Mouse (Mus musculus) urinary bladder, postnatal 14 days (tissue): ENCODE results near the gene Eif4a3.

Source experiments
- DNase-seq: peaks from one replicate; pipeline ENCODE4 v3.0.0; 2021; ENCODE audit warnings: low spot score

Eif4a3 gene

DNA sequence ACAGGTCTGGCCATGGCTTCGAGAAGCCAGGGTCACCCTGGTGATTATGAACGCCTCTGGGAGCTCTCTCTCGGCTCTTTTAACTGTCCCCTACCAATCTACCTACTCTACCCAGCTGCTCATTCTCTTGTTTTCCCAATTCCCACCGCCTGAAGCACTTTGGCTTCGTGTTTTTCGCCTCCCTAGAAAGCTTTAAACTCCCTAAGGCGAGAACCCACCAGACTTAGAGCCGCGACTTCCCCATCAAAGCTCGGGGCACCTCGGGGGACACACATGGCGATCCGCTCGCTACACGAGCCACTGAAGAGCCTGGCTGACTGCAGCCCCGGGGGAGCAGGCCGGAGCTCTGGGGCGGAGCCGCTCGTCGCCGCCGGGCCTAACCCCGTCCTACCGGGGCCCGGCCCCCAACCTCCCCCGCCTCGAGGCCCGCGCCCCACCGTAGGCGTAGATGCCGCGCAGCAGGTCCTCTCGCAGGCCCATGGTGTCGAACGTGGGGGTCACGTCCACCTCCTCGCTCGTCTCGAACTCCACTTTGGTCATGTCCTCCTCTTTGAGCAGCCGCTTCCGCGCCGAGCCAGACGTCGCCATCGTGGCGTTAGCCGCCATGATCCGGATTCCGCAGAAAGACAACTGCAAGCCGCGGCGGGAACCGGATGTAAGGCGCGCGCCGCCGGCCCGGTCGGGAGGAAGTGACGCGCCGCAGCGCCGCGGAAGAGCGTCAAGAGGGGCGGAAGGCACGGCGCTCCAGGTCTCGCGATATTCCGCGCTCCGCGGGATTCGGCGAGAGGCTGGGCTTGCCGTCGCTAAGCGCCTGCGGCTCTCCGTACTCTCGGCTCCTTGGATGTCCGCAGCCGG lies at the start of gene Eif4a3:
TSS of gene Eif4a3 (minus strand) at position 699 of the 855 bp plus-strand sequence.
- DNase-seq, result peak; percentile 98

DNA sequence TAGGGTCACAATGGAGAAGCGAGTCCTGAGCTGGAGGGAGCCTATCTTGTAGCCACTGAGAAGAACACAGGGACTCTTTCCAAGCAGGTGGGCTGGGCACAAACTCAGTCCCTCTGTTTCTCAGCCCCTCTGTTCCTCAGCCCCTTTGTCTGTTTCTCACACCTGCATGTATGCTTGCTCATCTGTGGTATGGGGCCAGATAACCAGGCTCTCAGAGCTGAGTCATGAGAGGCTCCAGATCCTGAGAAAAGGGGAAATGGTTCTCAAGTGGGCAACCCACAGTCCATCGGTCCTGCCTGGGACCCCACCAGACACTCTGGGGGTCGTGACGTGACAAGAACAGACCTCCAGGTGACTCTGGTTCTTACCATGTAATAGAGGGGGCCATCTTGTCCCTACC lies 47.2 kb upstream of the Eif4a3 start:
- DNase-seq, result no peak

DNA sequence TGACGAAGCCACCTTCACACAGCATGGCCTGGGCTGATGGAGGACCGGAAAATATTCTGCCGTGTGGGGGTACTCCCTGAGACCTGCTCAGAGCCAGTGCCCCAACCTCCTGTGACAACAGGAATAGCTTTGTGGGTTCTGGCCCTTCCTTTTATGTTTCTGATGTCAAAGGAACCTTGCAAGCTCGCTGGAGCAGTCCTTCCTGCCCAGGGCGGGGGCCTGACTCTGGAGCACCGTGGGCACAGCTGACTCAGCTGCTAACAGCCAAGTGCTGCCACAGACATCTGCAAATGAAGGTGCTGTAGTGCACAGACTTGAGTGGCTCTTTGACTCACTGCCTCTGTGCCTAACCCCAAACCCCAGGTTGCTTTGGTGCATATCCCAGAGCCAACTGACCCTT lies 45.0 kb upstream of the Eif4a3 start:
- no peak for DNase-seq

DNA sequence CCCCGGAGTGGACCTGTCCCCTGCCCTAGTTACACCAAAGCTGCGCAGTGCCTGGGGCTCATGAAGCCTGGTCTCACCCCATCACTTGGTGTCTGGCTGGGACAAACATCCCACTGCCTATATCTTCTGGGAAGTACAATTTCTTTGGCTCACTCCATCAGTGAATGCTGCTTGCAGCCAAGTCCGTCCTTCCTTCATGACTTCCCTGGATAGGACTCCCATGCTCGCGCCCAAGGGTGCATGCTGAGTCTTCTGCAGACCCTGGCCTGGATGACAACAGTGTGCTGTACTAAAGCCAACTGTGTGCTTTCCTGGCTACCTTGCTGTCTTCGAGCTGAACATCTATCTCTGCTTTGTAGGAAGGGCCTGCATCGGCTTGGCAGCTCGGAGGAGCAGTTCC lies 44.3 kb upstream of the Eif4a3 start:
- DNase-seq, result no peak

DNA sequence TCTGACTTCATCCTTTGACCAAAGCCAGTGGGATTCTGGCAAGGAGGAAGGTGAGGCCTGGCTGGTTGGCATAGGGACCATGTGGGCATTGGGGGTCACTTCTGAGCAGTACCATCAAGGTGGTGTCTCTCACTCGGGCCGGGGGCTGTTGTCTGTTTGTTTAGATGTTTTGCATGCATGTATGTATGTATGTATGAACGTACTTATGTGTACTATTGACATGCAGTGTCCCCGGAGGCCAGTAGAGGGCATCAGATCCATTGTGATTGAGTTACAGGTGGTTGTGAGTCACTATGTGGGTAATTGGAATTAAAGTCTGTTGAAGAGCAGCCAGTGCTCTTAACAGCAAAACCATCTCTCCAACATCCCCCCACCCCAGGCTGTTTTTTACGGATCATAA lies 39.7 kb upstream of the Eif4a3 start:
- DNase-seq, result peak; percentile 78

DNA sequence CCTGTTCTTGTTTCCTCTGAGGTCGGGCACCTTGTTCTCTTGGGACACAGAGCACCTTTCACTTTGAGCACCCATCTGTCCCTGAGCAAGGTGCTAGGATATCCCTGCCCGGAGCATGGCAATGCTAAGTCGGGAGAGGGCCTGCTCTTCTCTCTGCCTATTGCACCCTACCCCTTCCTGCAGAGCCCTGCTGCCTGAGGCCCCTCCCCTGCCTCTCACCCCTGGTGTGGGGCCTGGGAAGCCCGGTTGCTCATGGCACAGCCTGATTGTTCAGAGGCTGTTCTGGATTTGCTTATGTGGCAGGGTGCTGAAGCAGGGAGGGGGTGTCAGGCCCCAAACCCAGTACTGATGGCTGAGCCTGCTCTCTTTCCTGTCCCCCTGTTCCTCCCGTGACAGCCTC lies 39.3 kb upstream of the Eif4a3 start:
- DNase-seq, result no peak

DNA sequence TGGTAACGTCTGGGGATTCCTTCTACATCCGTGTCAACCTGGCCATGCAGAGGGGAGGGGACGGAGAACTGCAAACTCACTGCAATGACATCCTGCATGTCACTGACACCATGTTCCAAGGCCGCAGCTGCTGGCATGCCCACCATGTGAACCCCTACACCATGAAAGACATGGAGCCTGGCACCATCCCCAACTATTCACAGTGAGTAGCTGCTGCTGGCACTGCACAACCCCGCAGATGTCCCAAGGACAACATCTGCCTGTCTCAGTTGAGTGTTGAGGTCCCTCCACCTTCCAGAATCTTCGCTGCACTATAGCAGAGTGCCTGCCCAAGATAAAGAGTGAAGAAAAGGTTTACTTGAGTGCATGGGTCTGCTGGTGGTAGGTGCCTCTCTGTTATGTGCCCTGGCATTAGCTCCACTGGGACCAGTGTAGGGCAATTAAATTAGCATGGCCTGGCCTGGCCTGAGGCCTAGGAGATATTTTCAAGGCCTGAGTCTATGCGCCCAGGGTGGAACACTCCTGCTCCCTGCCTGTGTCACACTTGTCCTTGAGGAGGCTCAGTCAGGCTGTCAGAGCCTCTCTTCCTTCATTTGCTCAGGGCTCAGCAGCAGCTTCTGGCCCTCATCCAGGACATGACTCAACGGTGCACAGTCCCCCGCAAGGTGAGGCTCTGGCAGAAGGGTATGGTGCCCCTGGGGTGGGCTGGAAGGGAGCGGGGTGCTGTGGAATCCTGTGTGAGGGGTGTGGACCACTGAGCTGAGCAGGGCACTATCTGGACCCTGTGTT lies 38.6 kb upstream of the Eif4a3 start:
- DNase-seq, result no peak

DNA sequence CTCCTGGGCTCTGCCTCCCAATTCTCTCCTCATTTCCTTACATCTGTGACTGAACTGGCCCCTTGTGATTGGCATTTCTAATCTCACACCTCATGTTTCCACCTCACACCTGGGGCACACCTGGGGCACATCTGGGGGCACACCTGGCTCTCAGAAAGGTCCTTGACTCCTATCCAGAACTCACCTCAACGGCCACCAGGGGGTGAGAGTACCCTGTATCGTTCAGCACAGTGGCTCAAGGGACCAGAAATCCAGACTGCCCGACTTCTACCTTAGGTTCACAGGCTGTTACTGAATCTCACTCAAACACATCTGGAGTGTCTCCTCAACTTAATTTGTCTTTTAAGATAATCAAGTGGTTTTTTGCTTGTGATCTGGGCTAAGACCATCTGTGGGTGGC lies 32.1 kb upstream of the Eif4a3 start:
- no peak for DNase-seq

DNA sequence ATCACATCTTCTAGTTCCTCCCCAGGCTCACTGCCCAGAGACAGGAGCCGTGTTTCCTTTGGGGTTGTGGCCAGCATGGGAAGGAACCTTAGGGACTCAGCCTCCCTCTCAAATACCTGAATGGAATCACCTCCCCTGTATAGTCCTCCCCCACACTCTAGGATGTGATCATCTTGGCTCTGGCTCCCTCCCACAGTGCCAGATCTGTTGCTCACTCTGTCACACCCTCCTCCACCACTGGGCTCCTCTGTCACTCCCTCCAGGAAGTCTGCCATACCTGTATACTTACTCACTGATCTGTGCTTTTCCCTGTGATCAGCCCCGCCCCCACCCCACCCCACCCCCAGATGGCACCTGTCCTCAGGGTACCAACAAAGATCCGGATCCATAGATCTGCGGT lies 30.7 kb upstream of the Eif4a3 start:
- DNase-seq, result no peak

DNA sequence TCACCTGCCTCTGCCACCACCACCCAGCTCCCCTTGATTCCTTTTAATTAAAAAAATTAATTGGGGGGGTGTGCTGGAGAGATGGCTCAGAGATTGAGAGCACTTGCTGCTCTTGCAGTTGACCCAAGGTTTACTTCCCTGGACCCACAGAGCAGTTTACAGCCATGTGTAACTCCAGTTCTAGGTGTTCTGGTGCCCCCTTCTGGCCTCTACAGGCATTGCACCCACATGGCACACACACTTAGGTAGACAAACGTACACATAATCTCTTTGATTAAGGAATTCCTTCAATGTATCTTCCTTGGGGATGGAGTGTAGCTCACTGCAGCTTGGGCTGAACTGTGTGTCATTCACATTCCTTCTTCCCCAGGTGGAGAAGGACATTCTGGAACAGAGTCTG lies 25.2 kb upstream of the Eif4a3 start:
- no peak for DNase-seq

DNA sequence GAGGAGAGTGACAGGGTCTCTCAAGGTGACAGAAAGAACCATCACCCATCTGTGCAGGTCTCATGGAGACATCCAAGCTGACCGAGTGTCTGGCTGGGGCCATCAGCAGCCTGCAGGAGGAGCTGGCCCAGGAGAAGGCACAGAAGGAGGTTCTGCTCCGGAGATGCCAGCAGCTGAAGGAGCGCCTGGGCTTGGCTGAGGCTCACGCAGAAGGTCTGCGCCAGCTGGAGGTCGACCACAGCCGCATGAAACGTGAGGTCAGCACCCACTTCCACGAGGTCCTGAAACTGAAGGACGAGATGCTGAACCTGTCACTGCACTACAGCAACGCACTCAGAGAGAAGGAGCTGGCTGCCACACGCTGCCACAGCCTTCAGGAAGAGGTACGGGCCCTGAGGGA lies 22.6 kb upstream of the Eif4a3 start:
- DNase-seq, result no peak

DNA sequence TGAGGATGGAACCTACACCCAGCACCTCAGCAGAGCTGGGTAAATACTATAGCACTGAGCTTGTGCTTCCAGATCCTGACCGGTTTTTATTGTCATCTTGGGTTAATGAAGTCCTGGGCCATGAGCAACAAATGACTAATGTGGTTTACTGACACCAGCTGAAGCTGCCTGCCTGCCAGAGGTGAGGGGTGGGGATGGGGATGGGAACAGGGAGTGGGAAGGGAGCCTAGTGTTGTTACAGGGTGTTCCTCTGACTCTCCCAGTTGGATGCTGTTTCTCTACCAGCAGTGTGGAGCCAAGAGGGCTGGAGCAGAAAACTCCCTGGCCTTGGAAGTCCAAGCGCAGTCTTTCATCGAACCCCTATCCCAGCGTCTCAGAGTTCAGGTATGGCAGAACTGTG lies 16.8 kb upstream of the Eif4a3 start:
- peak; percentile 46 for DNase-seq

DNA sequence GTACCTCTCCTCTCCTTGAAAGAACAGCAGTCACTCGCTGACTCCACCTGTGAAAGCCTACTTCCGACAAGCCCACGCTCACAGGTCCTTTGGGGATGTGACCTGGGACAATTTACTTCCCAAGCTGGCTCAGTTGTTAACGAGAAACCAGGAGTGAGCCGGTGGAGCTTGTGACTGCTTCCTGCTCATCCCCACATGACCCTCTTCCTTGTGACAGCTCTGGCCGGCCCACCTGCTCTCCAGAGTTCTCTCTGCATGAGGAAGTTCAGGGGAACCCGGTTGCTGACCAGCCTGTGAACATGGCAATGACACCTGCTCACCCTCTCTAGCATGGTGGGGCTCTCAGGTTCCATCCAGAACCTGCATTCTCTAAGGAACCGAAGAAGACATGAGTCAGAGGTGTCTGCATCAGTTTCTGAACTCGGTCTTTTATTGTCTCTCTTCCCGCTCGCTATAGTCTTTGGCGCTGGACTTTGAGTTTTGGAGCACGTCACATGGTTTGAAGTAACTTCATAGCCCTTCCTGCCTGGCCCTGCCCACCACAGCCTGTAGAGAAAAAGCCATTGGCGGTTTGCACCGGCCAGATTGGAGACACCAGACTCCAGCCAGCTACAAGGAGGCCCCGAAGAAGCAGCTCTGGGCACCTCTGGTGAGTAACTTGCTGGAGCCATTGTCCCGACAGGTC lies 14.5 kb upstream of the Eif4a3 start:
- no peak for DNase-seq

DNA sequence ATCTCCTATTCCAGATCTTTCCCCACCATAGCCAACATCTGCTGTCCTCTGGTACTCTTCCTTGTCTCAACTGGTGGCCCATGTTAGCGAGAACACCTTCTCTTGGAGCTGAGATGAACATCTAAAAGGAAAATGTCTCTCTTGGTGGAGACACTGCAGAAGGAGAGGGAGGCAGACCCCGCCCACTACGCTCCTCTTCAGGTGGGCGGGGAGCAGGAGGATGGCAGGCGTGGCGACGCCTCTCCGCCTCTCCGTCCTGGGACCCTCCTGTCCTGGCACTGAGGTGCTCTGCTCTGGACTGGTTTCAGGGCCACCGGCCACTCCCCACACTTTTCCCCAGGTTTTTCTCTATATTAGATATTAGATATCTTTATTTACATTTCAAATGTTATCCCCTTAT lies 10.7 kb upstream of the Eif4a3 start:
- no peak for DNase-seq

DNA sequence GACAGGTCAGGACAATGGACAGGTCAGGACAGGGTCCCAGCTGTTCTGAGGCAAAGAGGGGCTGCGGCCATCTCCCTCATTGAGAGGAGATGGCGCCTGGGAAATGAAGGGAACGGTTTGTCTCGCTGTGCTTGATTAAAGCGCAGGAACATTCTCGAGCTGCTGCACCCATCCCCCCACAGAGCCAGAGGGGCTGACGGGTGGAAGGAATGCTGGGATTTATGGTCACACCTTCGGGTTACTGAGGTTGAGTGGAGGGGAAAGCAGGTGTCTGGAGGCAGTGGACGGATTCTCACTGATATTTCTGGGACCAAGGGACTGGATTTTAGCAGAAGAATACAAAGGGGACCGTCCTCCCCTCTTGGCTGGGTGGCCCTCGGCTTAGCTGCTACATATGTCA lies 8.0 kb upstream of the Eif4a3 start:
- DNase-seq, result no peak

DNA sequence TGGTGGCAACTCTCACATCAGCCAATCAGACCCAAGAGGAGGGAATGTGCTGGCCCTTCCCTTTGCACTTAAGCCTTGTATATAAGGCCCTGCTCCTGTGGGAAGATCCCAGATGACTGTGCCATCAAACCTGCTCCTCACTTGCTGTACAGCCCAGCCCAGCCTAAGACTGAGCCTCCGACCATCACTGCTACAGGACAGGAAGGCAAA lies 7.7 kb upstream of the Eif4a3 start, which contains the start of gene Card14:
TSS of gene Card14 (plus strand) at position 111 of the 210 bp plus-strand sequence.
- DNase-seq, result no peak

DNA sequence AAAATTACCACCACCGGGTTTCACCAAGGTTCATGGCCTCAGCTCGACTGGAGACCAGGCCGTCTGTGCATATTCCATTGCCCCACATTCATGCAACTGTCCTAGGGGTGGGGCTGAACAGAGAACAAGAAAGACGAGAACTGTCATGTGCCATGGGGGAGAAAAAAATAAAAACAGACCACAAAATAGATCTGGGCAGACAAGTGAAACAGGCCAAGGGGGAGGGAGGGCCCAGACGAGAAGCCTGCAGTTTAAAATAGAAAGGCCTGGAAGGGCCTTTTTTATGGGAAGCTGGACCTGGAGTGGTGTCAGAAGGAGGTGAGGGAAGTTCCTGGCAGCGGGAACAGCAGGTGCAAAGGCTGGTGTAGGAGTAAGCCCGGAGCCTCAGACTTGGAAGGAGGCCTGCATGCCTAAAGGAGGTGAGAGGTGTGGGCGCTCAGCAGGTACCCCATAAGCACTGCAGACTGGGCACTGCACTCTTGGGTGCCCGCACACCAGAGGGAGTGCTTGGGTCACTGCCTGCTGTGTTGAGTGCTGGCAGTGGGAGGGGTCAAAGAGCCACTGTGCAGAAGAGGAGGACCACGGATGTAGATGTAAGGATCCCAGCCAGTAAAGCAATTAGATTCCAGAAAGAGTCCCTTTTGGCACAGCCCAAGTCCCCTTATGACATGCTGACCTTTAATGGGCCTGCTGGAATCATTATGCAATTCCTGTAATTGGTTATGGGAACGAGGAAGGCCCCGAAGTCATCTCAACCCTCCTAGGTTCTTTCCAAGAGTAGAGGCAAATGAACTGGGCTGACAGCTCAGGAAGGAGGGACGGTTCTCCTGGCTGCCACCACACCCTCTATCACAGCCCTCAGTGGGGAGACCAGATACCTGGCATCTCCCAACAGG lies 7.1 kb upstream of the Eif4a3 start:
- DNase-seq, result no peak

DNA sequence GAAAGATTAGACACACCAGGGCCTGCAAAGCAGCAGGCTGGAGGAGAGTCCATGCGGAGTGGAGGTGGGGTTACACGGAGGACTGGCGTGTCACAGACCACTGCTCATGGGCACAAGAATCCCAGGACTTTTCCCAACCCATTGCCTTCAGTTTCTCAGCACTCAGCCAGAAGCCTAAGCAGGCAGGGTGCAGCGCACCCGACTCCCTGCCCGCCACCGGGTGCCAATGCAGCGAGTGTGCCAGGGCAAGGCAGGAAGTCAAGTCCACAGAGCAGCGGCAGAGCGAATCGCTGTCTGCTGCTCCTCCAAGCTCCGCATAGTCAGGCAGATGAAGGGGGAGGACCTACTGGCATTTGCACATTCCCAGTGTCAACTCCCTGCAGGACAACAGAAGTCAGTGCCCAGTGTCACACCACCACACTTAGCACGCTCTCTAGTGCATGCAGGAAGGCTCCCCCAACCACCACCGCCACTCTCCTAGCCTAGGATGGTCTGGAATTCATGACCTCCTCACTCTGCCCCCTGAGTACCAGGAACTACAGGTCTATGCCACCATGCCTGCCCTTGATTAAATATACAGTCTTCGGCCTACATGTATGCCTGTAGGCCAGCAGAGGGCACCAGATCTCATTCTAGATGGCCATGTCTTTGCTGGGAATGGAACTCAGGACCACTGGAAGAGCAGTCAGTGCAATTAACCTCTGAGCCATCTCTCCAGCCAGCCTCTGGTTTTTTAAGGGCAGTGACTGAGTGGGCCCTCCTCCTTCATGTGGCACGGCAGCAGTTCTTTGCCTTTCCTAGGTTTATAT lies 5.2 kb upstream of the Eif4a3 start:
- DNase-seq, result peak; percentile 53

DNA sequence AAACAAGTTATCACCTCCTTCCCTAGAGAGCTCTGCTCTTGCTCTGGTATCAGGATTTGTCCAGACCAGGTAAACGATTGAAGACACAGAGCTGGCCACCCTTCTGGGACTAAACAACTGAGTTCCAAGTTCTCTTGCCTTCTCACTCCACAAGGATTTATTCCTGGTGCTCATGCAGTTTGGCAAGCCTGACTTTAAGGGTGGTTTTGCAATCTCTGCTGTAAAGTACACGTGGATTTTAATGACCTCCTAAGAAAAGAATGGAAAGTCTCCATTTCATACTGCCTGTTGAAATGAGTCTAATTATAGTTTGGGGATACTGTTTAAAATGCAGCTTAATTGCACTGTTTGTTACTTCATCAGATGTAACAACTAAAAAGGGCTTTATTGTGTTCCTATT lies 1.1 kb upstream of the Eif4a3 start:
- DNase-seq, result no peak

DNA sequence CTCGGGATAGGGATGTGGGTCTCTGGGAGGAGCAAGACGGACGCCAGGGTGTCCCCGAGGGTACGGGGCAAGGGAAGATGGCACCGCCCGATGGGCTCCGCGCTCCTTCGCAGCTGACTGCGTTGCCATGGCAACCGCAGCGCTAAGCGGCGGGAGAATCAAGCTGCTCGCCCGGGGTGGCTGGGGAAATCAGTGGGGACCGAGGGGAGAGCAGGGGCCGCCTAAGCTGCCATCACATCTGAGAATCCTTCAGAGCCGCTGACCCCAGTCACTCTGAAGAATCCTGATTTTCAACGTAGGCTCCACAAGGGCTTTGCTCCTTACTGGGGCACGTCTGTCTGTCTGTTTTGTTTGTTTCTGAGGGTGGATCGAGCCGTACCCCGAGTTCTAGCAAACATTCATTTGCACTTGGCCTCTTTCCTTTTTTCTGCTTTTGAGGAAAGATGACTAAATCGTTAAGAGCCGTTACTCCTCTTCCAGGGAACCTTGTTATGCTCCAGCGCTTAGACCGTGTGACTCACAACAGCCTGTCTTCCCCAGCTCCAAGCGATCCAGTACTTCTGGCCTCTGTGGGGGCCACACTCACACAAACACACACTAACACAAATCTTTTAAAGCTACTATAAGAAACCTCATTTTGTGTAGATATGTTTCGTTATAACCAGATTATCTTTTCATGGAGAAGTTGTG lies 502 bp upstream of the Eif4a3 start:
- no peak for DNase-seq

DNA sequence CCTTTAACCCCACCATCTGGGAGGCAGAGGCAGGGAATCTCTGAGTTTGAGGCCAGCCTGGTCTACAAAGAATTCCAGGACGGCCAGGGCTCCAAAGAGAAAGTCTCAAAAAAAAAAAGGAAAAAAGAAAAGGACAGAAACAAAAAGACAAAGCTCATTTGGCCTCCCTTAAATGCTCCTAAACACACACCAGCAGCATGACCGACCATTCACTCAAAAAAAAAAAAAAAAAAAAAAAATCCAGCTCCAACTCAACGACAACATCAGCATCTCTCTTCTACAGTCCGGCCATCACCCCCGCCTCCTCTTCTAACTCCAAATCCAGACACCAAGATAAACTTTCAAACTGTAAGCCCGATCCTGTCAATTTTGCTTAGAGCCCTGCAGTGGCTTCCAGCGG lies 972 bp downstream of the Eif4a3 start:
- no peak for DNase-seq
